Mouse (Mus musculus) mouse trophoblast stem cell (cell line): ENCODE data around the gene Olfr221.

Experiments used
- in situ Hi-C, 2 experiments: fragments of 300-500 bp; cut with MseI, MboI; formaldehyde crosslinking; loops; 2 replicates in 1 of 2; 3 replicates in 1 of 2; pipeline ENCODE4 v1.15.1; 2025

The Olfr221 gene

GRCm38 (mm10) chr14:52006241-52006640 lies 36.0 kb downstream of the Olfr221 start:
- in situ Hi-C loops = loop anchor here in 1 of 2 experiments (10.0 kb wide), 1 partner anchor 101 kb away; no protein-coding TSS in a partner anchor

- in situ Hi-C loops = loop anchor here in 1 of 2 experiments (10.0 kb wide), 1 partner anchor 101 kb away; no protein-coding TSS in a partner anchor
These were observed 36.6 kb downstream of the Olfr221 start for GRCm38 (mm10) chr14:52005616-52006015.

DNA sequence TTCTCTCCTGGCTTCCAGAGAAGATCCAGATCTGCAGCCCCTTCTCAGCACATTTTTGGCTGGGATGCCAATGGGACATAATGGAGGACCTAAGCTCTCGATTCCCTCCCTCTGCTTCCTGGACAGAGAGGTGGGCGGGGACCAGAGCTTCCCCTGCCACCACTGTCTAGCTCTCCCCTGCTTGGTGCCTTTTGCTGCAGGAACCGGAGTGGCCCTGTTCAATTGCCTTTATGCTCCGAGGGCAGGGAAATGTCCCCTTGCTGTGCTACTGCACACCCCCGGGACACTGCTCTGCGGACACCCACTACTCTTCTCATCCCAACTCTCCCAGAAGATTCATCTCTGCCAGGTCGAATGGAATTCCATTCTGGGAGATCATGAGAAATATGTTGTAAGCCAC lies 37.1 kb downstream of the Olfr221 start:
- in situ Hi-C loops = loop anchor here in 1 of 2 experiments (10.0 kb wide), 1 partner anchor 100 kb away; no protein-coding TSS in a partner anchor

DNA sequence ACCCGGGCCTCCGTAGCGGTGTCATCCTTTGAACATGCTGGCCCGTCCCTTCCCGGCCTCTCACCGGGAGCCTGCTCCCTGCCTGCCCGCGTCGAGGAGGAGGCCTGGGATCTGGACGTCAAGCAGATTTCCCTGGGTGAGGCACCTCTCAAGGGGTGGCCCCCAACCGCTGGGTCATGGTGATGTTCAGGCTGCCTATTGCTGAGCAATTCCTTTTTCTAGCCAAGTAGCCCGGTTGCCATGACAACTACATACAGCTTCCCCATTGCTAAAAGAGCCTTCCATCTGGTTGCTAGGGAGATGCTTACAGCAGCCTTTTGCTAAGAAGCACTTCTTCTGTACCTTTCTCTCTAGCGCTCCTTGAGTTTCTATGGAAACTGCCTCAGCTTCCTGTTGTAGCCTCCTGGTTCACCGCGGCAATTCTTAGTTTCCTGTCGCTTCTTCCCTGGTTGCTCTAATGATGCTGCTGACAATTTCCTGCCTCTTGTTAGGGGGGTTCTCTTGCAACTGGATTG lies 38.2 kb downstream of the Olfr221 start:
- in situ Hi-C loops = loop anchor here (5.0 to 10.0 kb wide), 2 partner anchors 92 to 99 kb away; partner anchors contain the start of gene Ndrg2 (in 1 of the 2)

GRCm38 (mm10) chr14:51997483-51997882 lies 44.8 kb downstream of the Olfr221 start:
- in situ Hi-C loops = no loop called here

GRCm38 (mm10) chr14:51996866-51997265 lies 45.4 kb downstream of the Olfr221 start:
- in situ Hi-C loops = no loop called here

DNA sequence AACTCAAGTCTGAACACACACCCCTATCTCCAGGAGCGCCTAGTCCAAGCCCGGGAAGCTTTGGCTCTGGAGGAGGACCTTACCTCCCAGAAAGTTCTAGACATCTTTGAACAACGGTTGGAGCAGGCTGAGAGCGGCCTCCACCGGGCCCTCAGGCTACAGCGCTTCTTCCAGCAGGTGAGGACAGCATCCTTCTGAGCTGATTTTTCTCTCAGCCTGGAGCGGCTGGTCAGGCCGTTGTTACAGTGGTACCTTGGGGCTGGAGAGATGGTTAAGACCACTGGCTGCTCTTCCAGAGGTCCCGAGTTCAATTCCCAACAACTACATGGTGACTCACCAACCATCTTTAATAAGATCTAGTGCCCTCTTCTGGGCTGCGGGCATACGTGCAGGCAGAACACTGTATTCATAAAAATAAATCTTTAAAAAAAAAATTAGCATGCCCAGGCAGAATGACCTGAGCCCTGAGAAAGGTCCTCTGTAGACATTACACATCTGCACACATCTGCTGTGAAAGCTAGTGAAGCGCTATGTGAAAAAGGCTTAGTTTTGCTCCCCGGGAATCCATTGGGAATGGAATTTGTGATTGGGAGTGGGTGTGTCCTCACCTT lies 45.9 kb downstream of the Olfr221 start:
- in situ Hi-C loops = no loop called here

- in situ Hi-C loops = no loop called here
These were observed 46.9 kb downstream of the Olfr221 start for GRCm38 (mm10) chr14:51995219-51995871.

GRCm38 (mm10) chr14:51994453-51994852 lies 47.8 kb downstream of the Olfr221 start:
- in situ Hi-C loops = no loop called here

- in situ Hi-C loops = no loop called here
These were observed 52.7 kb downstream of the Olfr221 start for GRCm38 (mm10) chr14:51989461-51989970.

GRCm38 (mm10) chr14:51988731-51989130 lies 53.5 kb downstream of the Olfr221 start:
- in situ Hi-C loops = no loop called here

DNA sequence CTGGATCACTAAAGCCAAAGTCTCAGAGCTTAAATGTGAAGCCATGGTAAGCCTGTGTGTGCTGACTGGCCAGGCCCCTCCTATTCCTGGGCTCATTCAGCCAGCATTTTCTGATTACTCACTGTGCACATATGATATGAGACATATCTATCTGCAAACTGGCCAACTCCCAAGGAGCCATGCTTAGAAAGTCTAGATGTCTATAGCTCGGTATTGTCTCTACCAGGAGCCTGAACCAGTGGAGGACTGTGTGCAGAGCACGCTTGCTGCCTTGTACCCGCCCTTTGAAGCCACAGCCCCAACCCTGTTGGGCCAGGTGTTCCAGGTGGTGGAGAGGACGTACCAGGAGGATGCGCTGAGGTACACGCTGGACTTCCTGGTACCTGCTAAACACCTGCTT lies 55.1 kb downstream of the Olfr221 start:
- in situ Hi-C loops = no loop called here

- in situ Hi-C loops = no loop called here
These were observed 56.1 kb downstream of the Olfr221 start for GRCm38 (mm10) chr14:51986153-51986505.

GRCm38 (mm10) chr14:51985301-51986152 lies 56.7 kb downstream of the Olfr221 start:
- in situ Hi-C loops = no loop called here

- in situ Hi-C loops = no loop called here
These were observed 57.7 kb downstream of the Olfr221 start, which contains the start of gene Arhgef40 for GRCm38 (mm10) chr14:51984247-51985231. Gene Arhgef40, plus strand, starts transcription at chr14:51984719.
